Mouse (Mus musculus): ENCODE data around the gene Pdik1l.

The Pdik1l gene

GRCm38 (mm10) chr4:134287575-134288025 is at the start of gene Pdik1l:
Gene Pdik1l, minus strand, starts transcription at chr4:134287895.
- DNase-seq, result peak; percentile 98

- no peak for DNase-seq
Measured at GRCm38 (mm10) chr4:134330281-134330680, 42.6 kb upstream of the Pdik1l start.

GRCm38 (mm10) chr4:134328832-134329231 is 41.1 kb upstream of the Pdik1l start:
- DNase-seq, result no peak

- DNase-seq, result no peak
Measured at GRCm38 (mm10) chr4:134328151-134328550, 40.5 kb upstream of the Pdik1l start.

- no peak for DNase-seq
Measured at GRCm38 (mm10) chr4:134326859-134327530, 39.3 kb upstream of the Pdik1l start.

DNA sequence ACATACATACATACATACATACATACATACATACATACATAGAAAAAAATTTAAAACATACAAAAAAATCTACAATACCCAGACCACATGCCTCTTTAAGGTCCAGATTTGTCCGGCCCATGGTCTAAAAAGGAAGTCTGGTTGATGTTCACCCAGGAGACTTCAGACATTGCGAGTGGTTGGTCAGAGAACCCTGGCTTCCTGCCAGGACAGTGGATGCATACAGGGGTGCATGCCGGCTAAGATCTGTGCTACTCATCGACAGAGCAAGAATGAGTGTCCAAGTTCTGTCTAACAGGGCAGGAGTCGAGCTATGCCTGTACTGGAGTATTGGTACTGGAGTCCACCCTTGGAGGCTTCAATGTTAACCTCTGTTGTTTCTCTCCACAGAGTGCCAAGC is 37.0 kb upstream of the Pdik1l start:
- no peak for DNase-seq

DNA sequence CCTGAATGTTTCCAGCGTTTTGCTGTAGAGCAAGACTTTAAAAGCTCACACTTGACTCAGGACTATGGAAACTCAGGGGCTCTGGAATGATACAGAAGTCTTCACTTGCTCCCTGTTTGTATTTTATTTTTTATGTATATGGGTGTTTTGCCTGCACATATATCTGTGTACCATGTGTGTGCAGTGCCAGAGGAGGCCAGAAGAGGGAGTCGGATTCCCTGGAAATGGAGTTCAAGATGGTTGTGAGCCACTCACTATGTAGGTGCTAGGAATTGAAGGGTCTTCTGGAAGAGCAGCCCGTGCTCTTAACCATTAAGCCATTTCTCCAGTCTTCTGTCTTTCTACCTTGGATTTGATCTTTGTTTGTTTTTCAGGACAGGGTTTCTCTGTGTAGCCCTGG is 33.8 kb upstream of the Pdik1l start:
- no peak for DNase-seq

DNA sequence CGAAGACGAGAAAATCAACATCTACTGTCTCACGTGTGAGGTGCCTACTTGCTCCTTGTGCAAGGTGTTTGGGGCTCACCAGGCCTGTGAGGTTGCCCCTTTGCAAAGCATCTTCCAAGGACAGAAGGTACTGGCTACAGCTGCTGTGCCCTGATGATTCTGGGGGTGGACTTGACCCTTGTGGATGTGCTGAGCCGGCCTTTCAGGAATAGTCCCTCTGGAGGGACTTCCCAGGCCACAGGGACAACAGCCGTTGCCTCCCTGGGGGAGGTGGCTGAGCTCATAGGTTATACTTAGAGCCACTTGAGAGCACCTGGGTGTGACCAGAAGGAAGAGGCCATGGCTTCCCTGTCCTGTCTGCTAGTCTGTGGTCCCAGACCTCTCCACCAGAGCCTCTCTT is 32.0 kb upstream of the Pdik1l start:
- DNase-seq, result peak; percentile 88

DNA sequence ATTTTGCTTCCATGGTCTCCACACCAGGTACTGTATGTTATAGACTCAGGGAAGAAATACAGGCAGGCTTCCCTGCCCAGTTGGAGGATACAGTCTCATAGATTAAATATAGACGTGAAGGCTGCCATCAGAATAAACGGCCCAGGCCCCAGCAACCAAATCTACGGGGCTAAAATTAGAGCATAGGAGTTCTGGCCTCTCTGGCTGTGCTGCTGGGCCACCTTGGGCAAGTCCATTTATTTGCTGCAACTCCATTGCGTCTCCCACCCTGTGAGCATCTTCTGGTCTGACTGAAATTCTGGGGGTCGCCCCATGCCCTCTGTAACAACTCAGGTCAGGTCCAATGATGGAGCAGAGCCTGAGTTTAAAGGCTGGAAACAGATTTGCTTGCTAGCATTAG is 31.4 kb upstream of the Pdik1l start:
- DNase-seq, result peak; percentile 91

DNA sequence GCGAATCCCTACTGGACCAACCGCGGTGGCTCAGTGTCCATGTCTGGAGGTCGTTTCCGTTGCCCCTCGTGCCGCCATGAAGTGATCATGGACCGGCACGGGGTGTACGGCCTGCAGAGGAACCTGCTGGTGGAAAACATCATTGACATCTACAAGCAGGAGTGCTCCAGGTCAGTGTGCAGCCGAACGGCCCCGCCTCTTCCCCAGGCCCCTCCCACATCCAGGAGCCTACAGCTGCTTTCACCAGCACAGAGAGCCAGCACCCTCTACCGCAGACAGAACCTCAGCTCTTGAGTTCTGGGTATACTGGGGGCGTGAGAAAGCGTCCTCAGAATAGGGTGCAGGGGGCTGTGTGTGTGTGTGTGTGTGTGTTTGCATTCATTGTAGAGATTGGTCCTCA is 28.7 kb upstream of the Pdik1l start:
- peak; percentile 93 for DNase-seq

DNA sequence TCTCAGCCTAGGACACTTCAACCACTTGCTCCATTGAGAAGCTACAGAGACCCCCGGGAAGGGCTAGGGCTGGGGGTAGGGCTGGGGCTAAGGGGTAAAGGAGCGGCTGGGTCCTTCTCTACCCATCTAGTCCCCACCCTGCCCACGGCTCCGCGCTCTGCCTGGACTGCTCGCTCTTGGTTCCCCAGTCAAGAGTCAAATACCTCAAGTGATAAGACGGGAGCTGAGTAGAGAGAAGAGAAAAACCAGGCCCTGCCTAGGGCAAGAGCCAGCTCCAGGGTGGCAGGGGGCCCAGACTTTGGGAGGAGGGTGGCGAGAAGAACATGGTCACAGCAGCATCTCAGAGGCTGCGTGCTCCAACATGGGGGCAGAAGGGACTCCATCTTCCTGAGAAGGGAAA is 27.8 kb upstream of the Pdik1l start:
- peak; percentile 96 for DNase-seq

DNA sequence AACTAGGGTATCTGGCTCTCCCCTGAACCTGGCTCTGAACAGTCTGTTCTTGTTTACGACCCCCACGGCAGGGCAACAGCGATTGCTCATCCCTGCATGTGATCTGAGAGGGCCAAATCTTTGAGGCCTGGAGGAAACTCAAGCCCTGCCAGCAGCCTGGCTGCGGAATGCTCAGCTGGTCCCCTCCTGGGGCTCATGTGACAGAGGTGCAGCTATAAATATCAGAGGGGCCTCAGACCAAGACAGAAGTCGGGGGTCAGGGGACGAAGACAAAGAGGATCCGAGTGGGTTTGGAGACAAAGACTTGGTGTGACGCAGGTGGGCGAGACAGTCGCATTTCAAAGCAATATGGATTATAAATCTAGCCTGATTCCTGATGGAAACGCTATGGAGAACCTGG is 27.2 kb upstream of the Pdik1l start, which contains the start of gene Trim63:
Gene Trim63 (plus strand): TSS at position 245 of the 400 bp plus-strand sequence.
- DNase-seq, result peak; percentile 98

GRCm38 (mm10) chr4:134314081-134314655 is 26.5 kb upstream of the Pdik1l start:
- peak; percentile 91 for DNase-seq

- DNase-seq, result no peak
Measured at GRCm38 (mm10) chr4:134312901-134313300, 25.2 kb upstream of the Pdik1l start.

DNA sequence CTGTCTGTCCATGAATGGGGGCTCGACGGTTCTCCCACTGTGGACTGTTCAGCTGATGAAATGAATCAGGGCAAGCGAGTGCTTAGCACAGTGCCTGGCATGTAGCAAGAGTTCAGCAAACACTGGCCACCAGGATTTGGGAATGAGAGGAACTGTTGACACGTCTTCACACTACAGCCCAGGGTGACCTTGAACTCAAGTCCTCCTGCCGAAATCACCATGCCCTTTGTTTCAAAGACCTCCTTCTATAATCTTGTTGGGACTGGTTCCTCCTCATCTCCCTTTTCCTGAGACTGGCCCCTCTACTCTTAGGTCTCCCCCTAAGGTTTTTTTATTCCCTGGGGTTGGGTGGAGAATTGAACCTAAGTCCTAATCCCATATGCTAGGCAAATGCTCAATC is 24.6 kb upstream of the Pdik1l start:
- DNase-seq, result no peak

DNA sequence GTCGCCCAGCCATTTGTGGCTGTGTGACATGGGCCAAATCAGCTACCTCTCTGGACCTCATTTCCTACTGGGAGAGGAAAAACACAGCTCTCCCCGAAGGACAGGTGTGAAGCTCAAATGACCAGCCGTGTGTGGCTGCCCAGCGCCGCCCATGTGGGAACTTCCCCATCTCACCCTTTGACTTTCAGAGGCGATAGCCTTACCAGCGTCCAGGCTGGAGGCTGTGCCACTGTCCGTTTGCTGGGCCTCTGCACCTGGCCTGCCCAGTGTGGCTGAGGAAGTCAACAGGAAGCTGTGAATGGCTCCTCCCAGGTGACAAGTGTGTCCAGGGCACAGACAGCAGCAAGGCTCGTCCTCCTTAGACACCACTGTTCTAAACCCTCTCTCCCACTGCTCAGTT is 24.1 kb upstream of the Pdik1l start:
- no peak for DNase-seq

DNA sequence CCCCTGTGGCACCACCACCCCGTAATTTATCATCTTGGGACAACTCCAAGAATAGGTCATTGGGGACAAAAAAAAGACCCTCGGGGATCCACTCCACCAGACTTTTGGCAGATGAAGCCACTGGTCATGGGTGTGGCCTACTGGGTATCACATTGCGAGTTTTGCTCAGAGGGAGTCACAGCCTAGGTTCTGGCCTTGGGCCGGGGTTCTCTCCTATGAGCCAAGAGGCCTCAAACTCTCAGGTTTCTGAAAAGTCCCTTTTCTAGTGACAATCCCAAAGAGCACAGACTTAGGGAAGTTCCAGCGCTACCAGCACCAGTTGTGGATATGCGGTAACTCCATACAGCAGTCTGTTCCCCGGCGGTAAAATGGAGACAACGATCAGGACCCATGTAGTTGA is 23.0 kb upstream of the Pdik1l start:
- DNase-seq, result peak; percentile 79

DNA sequence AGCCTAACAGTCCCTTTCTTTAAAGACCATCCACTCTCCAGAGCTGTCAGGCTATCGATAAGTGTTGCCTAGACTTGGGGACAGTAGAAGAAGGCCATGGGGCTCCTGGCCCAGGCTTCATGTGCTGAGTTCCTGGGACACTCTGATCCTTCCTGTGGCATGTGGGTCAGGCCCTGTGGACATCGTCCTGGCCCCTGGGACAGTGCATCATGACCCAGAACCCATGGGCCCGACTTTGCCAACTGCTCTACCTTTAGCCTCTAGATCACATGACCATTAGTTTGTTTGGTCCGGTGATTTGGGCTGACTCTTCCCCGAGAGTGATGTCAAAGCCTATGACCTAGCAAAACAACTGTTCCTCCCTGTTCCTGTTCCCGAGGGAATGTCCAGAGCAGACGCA is 22.4 kb upstream of the Pdik1l start:
- DNase-seq, result no peak

DNA sequence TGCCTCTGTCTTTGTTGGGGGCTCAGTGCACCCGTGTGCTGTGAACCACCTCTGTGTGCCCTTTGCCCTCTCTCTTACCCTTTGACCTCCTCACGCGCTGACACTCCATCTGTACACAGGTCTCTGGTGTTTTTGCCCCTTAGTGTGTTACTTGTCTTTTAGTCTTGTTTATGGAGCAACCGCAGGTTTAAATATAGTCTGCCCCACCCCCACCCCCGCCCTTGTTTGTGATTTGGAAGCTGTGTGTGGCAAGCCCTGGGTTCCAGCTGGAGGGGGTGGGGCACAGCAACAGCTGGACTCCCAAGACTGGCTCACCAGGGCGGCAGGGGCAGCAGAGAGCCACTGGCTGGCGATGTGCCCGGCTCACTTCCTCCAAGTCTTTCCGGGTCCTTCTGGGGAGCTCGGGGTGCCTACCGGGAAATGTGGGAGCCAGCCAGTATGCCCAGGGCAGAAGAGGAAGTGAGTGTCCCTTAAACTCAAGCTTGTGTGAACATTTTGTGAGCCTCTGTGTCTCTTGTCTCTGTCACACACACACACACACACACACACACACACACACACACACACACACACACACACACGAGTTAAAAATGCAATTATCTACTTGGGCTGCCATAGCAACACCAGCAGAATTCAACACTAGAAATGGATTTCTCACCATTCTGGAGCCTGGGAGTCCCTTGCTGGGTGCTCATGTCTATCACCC is 19.8 kb upstream of the Pdik1l start:
- peak; percentile 99 for DNase-seq

DNA sequence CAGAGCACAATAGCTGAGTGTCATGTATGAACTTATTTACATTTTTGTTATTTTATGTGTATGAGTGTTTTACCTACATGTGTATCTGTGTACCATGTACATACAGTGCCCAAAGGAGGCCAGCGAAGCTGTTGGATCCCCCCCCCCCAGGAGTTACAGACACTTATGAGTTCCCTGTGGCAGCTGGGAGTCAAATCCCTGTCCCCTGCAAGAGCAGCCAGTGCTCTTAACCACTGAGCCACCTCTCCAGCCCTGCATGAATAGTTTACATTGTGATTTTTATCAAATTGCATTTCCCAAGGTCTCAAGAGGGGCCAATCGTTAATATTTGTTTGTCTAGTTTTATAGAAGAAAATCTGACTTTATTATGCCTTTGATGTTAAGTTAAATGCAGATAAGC is 19.3 kb upstream of the Pdik1l start:
- DNase-seq, result peak; percentile 71

GRCm38 (mm10) chr4:134302084-134302483 is 14.4 kb upstream of the Pdik1l start:
- DNase-seq, result no peak

DNA sequence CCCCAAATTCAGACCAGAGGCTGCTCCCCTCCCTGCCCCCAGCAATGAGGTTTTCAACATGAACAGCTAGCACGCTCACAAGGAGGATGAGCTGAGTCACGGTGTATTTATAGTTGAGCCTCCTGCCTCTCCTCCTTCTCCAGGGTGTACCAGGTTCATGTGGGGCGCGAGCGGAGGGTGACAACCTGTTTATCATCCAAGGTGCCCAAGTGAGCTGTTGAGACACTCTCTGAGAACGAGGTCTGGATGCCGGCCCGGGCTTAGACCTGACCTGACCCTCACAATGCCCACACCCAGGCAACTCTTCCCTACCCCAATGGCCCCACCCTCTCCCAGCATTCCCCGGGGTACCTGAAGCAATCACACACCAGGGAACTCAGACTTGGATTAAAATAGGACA is 12.6 kb upstream of the Pdik1l start:
- peak; percentile 99 for DNase-seq

DNA sequence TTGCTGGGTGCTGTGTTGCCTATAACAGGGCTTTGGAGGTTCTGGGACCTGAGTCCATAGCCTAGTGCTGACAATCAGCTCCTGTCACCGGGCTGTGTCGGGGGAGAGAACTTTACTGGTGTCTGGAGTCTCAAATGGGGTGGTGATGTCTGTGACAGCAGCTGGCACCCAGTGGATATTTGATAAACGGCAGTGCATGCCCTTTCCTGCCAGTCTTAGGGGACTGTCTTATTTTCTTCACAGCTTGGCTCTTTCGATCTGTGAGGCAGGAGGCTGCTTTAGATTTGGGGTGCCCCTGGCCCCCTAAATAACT is 11.8 kb upstream of the Pdik1l start:
- peak; percentile 97 for DNase-seq

All from heart, adult 11 months (tissue).